Mouse (Mus musculus): ENCODE results near the gene Lman2. TPM values are rescaled to one million over a fixed set of nuclear protein-coding genes. Genes with fewer than 3 reads are reported as not detected.

The Lman2 gene
- polyA plus RNA-seq, 1 experiment from 2014 or later, result 117 TPM

GRCm38 (mm10) chr13:55329109-55329682, 33.4 kb downstream of the Lman2 start:
- peaks cover 7% of the 10 kb centered on the region; the same call in 1 of the 2 replicates for H3K27me3 ChIP-seq (ENCODE audit: insufficient read depth, poor library complexity, severe bottlenecking)

DNA sequence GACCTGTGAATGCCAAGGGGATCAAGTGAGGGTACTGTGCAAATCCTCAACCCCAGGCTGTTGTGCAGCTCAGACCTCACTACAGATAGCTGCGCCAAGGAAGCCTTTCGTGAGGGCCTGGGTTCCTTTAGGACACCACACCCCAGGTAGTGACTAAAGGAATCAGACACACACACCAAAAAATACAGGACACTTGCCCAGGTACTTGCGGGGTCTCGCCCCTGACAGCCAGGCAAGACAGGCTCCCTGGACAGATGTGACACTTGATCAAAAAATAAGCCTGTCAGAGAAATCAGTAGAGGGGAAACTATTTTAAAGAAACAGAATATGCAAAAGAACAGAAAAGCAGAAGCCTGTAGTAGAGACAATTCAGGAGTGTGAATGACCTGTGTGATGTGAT, 33.9 kb downstream of the Lman2 start:
- no peak for DNase-seq (ENCODE audit: low spot score)
- H3K36me3 ChIP-seq, result peaks cover 26% of the 10 kb centered on the region
- WGBS, result 86% methylated on average over 4 of the region's 4 CpGs
- peaks cover 7% of the 10 kb centered on the region; the same call in 1 of the 2 replicates for H3K27me3 ChIP-seq (ENCODE audit: insufficient read depth, poor library complexity, severe bottlenecking)
- H3K27ac ChIP-seq, result 0 out of 2 replicates have a peak overlapping the region, but pooled peaks have one; percentile 39
- H3K4me3 ChIP-seq, result peak overlapping the region; percentile 82
- no peaks in the 10 kb centered on the region for H3K9me3 ChIP-seq
- peaks cover 48% of the 10 kb centered on the region for H3K4me1 ChIP-seq

More at GRCm38 (mm10) chr13:55329109-55329682, 33.4 kb downstream of the Lman2 start:
- Histone ChIP-seq H3K9me3 (no peaks in the 10 kb centered on the region), H3K36me3 (peaks cover 20% of the 10 kb centered on the region), H3K27ac (peak overlapping the region; percentile 96), H3K4me3 (peak overlapping the region; percentile 82), H3K4me1 (peaks cover 43% of the 10 kb centered on the region)
- WGBS, result under 1% methylated on average over 28 of the region's 29 CpGs
- no peak for DNase-seq (ENCODE audit: low spot score)

- H3K36me3 ChIP-seq, result peaks cover 31% of the 10 kb centered on the region
- peak overlapping the region; percentile 82; the same call in 1 of the 2 replicates for H3K4me3 ChIP-seq
- peaks cover 7% of the 10 kb centered on the region; the same call in 1 of the 2 replicates for H3K27me3 ChIP-seq (ENCODE audit: insufficient read depth, poor library complexity, severe bottlenecking)
- H3K4me1 ChIP-seq, result peaks cover 52% of the 10 kb centered on the region
- H3K27ac ChIP-seq, result peak overlapping the region; percentile 39; the same call in 1 of the 2 replicates
- WGBS, result 83% methylated on average over 6 of the region's 6 CpGs
- H3K9me3 ChIP-seq, result no peaks in the 10 kb centered on the region
- DNase-seq (ENCODE audit: low spot score), result no peak
Observed at GRCm38 (mm10) chr13:55328171-55328570, 34.4 kb downstream of the Lman2 start.

DNA sequence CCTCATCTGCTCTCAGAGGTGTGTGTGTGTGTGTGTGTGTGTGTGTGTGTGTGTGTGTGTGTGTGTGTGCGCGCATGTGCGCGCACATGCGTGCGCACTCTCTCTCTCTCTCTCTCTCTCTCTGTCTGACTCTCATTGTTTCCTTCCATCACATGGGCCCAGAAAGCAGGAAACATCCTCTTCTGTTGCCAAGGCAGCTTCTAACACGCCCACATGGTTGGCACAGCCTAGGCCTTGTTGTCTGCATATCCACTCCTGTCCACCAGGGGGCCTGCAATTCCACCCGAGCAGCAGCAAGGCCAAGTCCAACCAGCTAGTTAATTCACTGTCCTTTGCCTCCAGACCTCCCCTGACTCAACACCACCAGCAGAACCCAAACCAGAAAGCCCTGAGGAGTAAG, 35.0 kb downstream of the Lman2 start:
- H3K36me3 ChIP-seq, result peaks cover 33% of the 10 kb centered on the region
- H3K9me3 ChIP-seq, result no peaks in the 10 kb centered on the region
- H3K4me3 ChIP-seq, result 0 out of 2 replicates have a peak overlapping the region, but pooled peaks have one; percentile 19
- peaks cover 58% of the 10 kb centered on the region for H3K4me1 ChIP-seq
- 42% methylated on average over 8 of the region's 8 CpGs for WGBS
- DNase-seq (ENCODE audit: low spot score), result peak; percentile 94
- peaks cover 7% of the 10 kb centered on the region; the same call in 1 of the 2 replicates for H3K27me3 ChIP-seq (ENCODE audit: insufficient read depth, poor library complexity, severe bottlenecking)
- no peak overlapping the region; the same call in 1 of the 2 replicates for H3K27ac ChIP-seq

GRCm38 (mm10) chr13:55327169-55327568, 35.4 kb downstream of the Lman2 start:
- Histone ChIP-seq H3K27me3 (ENCODE audit: insufficient read depth, poor library complexity, severe bottlenecking) (peaks cover 7% of the 10 kb centered on the region; the same call in 1 of the 2 replicates), H3K36me3 (peaks cover 33% of the 10 kb centered on the region), H3K27ac (0 out of 2 replicates have a peak overlapping the region, but pooled peaks have one; percentile 0), H3K4me3 (peak overlapping the region; percentile 18; the same call in 1 of the 2 replicates), H3K9me3 (no peaks in the 10 kb centered on the region), H3K4me1 (peaks cover 58% of the 10 kb centered on the region)
- 49% methylated on average over 4 of the region's 4 CpGs for WGBS
- DNase-seq (ENCODE audit: low spot score), result no peak

DNA sequence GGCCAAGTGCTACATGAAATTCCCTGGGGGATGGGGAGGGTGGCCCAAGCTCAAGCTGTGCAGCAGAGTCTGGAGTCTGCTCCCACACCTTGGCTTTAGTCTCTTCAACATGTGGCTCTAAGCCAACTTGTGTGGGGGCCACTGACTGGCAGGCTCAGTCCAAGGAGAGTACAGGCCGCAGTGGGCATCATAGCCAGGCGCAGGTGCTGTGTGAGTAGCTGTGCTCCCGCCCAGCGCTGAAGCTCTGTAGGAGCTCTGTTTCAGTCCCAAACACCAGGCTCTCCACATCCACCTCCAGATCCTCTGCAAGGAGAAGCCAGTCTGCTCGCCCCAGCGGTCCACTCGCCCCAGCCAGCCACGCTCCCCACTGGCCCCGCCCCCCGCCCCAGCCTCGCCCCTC, 37.0 kb downstream of the Lman2 start:
- no peak overlapping the region for H3K27ac ChIP-seq
- no peak overlapping the region for H3K4me3 ChIP-seq
- peaks cover 61% of the 10 kb centered on the region for H3K4me1 ChIP-seq
- WGBS, result 83% methylated on average over 11 of the region's 11 CpGs
- no peak for DNase-seq (ENCODE audit: low spot score)
- peaks cover 7% of the 10 kb centered on the region; the same call in 1 of the 2 replicates for H3K27me3 ChIP-seq (ENCODE audit: insufficient read depth, poor library complexity, severe bottlenecking)
- H3K36me3 ChIP-seq, result peaks cover 35% of the 10 kb centered on the region
- H3K9me3 ChIP-seq, result no peaks in the 10 kb centered on the region

DNA sequence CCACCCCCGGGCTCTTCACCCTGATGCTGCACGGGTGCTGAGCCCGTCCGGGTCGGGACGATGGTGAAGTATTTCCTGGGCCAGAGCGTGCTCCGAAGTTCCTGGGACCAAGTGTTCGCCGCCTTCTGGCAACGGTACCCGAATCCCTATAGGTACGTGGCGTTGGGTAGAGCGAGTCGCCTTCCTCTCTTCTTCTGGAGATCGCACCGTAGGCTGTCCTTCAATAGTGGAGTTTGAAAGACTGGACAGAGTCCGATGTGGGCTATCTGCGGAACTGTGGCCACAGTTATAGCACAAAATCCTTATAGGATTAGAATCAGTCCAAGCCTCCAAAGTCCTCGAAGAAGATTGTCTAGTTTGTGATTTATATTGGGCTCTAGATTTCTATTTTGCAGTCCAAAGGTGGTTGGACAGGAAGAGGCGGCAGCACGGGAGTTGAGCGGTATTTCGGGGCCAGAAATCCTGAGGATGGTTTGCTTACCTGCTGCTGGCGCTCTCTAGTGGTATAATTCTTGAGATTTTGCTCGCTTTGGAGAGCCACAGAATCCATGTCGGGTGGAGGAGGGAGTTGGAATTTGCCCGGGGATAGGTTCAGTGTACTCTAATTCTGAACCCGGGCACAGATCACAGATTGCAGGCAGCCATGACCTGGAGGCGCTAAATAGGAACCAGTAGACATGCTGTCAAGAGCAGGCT, 40.3 kb downstream of the Lman2 start:
- Histone ChIP-seq H3K27ac (peak overlapping the region; percentile 96), H3K4me3 (peak overlapping the region; percentile 88), H3K9me3 (no peaks in the 10 kb centered on the region), H3K36me3 (peaks cover 66% of the 10 kb centered on the region), H3K27me3 (ENCODE audit: insufficient read depth, poor library complexity, severe bottlenecking) (no peaks in the 10 kb centered on the region), H3K4me1 (peaks cover 39% of the 10 kb centered on the region)
- DNase-seq (ENCODE audit: low spot score), result no peak
- WGBS, result 1% methylated on average over 31 of the region's 31 CpGs

GRCm38 (mm10) chr13:55321434-55322129, 41.0 kb downstream of the Lman2 start, which contains the start of gene Rab24:
Gene Rab24, minus strand, starts transcription at chr13:55321946.
- Histone ChIP-seq H3K27me3 (ENCODE audit: insufficient read depth, poor library complexity, severe bottlenecking) (no peaks in the 10 kb centered on the region), H3K9me3 (no peaks in the 10 kb centered on the region), H3K4me1 (peaks cover 34% of the 10 kb centered on the region), H3K36me3 (peaks cover 72% of the 10 kb centered on the region), H3K4me3 (peak within 1 kb of the TSS; percentile 88), H3K27ac (peak within 1 kb of the TSS; percentile 96)
- DNase-seq (ENCODE audit: low spot score), result peak; percentile 95
- WGBS, result under 1% methylated on average over 73 of the region's 73 CpGs

GRCm38 (mm10) chr13:55319931-55320533, 42.6 kb downstream of the Lman2 start, which contains the start of gene Prelid1:
Gene Prelid1, plus strand, starts transcription at chr13:55320500.
- 70% methylated on average over 4 of the region's 4 CpGs for WGBS
- H3K9me3 ChIP-seq, result no peaks in the 10 kb centered on the region
- H3K27me3 ChIP-seq (ENCODE audit: insufficient read depth, poor library complexity, severe bottlenecking), result no peaks in the 10 kb centered on the region
- peaks cover 34% of the 10 kb centered on the region for H3K4me1 ChIP-seq
- H3K4me3 ChIP-seq, result peak within 1 kb of the TSS; percentile 88
- H3K36me3 ChIP-seq, result peaks cover 74% of the 10 kb centered on the region
- DNase-seq (ENCODE audit: low spot score), result no peak
- peak within 1 kb of the TSS; percentile 96 for H3K27ac ChIP-seq

DNA sequence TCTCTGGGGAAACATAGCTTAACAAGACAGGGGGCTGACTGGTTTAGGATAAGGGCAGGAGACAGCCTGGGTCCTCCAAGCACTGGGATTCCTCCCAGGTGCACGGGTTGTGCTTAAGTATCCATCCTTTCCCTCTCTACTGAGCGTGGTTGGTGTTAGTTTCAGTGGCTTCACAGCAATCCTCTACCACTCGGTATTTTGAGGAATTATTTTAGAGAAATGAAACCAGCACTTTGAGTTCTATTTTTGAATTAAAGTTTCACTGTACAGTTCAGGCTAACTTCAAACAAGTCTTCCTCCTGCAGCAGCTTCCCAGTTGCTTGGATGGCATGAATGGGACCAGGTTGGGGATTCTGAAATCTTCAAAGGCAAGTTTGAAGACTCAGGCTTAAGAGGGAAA, 44.2 kb downstream of the Lman2 start:
- DNase-seq (ENCODE audit: low spot score), result no peak
- Histone ChIP-seq H3K4me1 (peaks cover 27% of the 10 kb centered on the region), H3K4me3 (no peak overlapping the region), H3K27ac (no peak overlapping the region), H3K9me3 (no peaks in the 10 kb centered on the region), H3K27me3 (ENCODE audit: insufficient read depth, poor library complexity, severe bottlenecking) (no peaks in the 10 kb centered on the region), H3K36me3 (peaks cover 76% of the 10 kb centered on the region)
- 85% methylated on average over 3 of the region's 3 CpGs for WGBS

DNA sequence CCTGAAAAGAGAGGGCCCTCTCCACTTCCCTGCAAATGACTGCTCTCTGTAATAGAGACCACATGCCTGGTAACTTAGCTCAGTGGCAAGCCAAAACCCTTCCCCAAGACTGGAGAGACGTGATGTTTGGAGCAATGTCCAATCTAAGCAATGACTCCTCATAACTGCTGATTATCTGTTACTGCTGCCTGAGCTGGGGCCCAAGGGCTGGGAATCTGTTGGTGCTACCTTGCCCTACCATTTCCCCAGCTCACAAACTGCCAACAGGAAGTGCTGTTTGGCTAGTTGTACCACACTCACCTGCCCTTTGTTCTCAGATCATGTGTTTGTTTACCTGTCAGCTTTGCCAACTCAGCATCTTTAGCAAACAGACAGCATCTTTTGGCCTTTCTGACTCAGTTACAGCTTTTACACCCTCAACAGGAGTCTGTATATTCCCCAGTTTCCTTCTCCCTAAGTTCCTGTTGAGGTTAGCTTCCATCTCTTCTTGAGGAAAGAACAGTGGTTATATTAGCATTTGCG, 47.6 kb downstream of the Lman2 start:
- no peaks in the 10 kb centered on the region for H3K9me3 ChIP-seq
- H3K36me3 ChIP-seq, result peaks cover 97% of the 10 kb centered on the region
- H3K4me1 ChIP-seq, result peaks cover 3% of the 10 kb centered on the region; the same call in 1 of the 2 replicates
- no peak overlapping the region for H3K4me3 ChIP-seq
- no peak overlapping the region for H3K27ac ChIP-seq
- 86% methylated on average over 2 of the region's 2 CpGs for WGBS
- no peak for DNase-seq (ENCODE audit: low spot score)
- H3K27me3 ChIP-seq (ENCODE audit: insufficient read depth, poor library complexity, severe bottlenecking), result no peaks in the 10 kb centered on the region

DNA sequence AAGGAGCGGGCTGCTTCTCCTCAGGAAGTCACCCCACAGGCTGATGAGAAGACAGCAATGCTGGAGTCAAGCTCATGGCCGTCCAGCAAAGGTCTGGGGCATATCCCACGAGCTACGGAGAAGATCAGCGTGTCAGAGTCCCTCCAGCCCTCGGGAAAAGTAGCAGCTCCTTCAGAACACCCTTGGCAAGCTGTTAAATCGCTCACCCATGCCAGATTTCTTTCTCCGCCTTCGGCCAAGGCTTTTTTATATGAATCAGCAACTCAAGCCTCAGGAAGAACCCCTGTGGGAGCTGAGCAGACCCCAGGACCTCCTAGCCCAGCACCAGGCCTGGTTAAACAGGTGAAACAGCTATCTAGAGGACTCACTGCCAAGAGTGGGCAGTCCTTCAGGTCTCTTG, 49.5 kb downstream of the Lman2 start:
- Histone ChIP-seq H3K9me3 (no peaks in the 10 kb centered on the region), H3K4me1 (no peaks in the 10 kb centered on the region), H3K27me3 (ENCODE audit: insufficient read depth, poor library complexity, severe bottlenecking) (no peaks in the 10 kb centered on the region), H3K4me3 (no peak overlapping the region), H3K36me3 (peaks cover 92% of the 10 kb centered on the region), H3K27ac (no peak overlapping the region)
- 93% methylated on average over 9 of the region's 9 CpGs for WGBS
- DNase-seq (ENCODE audit: low spot score), result no peak

Data from heart, embryonic 10.5 days (tissue).